Mouse (Mus musculus): ENCODE measurements at regions not wholly inside any gene's neighbourhood (a gene's known extent, or its start where the extent isn't known, plus 50 kb on each side); places are given as distances from the start of the nearest gene placed in this dataset.

- Histone ChIP-seq H3K4me3 (ENCODE audit: insufficient read depth, low read depth, low read length) (no peak overlapping the region), H3K27me3 (replicated peaks; ENCODE audit: control insufficient read depth, insufficient read depth, low read length) (no peaks in the 10 kb centered on the region), H3K27ac (ENCODE audit: insufficient read depth, low read depth, low read length) (no peak overlapping the region), H3K36me3 (ENCODE audit: control insufficient read depth, insufficient read depth, low read length) (no peaks in the 10 kb centered on the region), H3K4me1 (ENCODE audit: control insufficient read depth, insufficient read depth, low read length) (no peaks in the 10 kb centered on the region)
- WGBS: 88% methylated on average over 2 of the region's 2 CpGs
- no peak for DNase-seq
- TF ChIP-seq CTCF (conservative IDR thresholded peaks at IDR 0.05; ENCODE audit: insufficient read depth, insufficient read length, low read depth, low read length): no peak
These were observed 222.1 kb downstream of the Serpinb8 start for GRCm38 (mm10) chr1:107811859-107812258.

GRCm38 (mm10) chr1:107837877-107838276 lies 248.1 kb downstream of the Serpinb8 start:
- no peak overlapping the region for H3K27ac ChIP-seq (ENCODE audit: insufficient read depth, low read depth, low read length)
- no peak for TF ChIP-seq CTCF (conservative IDR thresholded peaks at IDR 0.05; ENCODE audit: insufficient read depth, insufficient read length, low read depth, low read length)
- no peak for TF ChIP-seq POLR2A (IDR thresholded peaks at IDR 0.05; ENCODE audit: low read depth, low read length)
- DNase-seq: no peak

GRCm38 (mm10) chr1:107852386-107852785 lies 262.6 kb downstream of the Serpinb8 start:
- WGBS: 42% methylated on average over 2 of the region's 2 CpGs
- no peak overlapping the region for H3K27ac ChIP-seq (ENCODE audit: insufficient read depth, low read depth, low read length)
- no peaks in the 10 kb centered on the region for H3K36me3 ChIP-seq (ENCODE audit: control insufficient read depth, insufficient read depth, low read length)
- no peak for DNase-seq
- H3K4me3 ChIP-seq (ENCODE audit: insufficient read depth, low read depth, low read length): no peak overlapping the region
- no peaks in the 10 kb centered on the region for H3K27me3 ChIP-seq (replicated peaks; ENCODE audit: control insufficient read depth, insufficient read depth, low read length)
- no peak for TF ChIP-seq CTCF (conservative IDR thresholded peaks at IDR 0.05; ENCODE audit: insufficient read depth, insufficient read length, low read depth, low read length)
- TF ChIP-seq POLR2A (IDR thresholded peaks at IDR 0.05; ENCODE audit: low read depth, low read length): no peak
- H3K4me1 ChIP-seq (ENCODE audit: control insufficient read depth, insufficient read depth, low read length): no peaks in the 10 kb centered on the region

More at GRCm38 (mm10) chr1:107837877-107838276, 248.1 kb downstream of the Serpinb8 start:
- Histone ChIP-seq H3K4me3 (ENCODE audit: insufficient read depth, low read depth, low read length) (no peak overlapping the region), H3K4me1 (ENCODE audit: control insufficient read depth, insufficient read depth, low read length) (no peaks in the 10 kb centered on the region), H3K27me3 (replicated peaks; ENCODE audit: control insufficient read depth, insufficient read depth, low read length) (no peaks in the 10 kb centered on the region), H3K36me3 (ENCODE audit: control insufficient read depth, insufficient read depth, low read length) (no peaks in the 10 kb centered on the region)
- WGBS: 53% methylated on average over 5 of the region's 5 CpGs

GRCm38 (mm10) chr1:107853001-107853400 lies 263.2 kb downstream of the Serpinb8 start:
- Histone ChIP-seq H3K27me3 (replicated peaks; ENCODE audit: control insufficient read depth, insufficient read depth, low read length) (no peaks in the 10 kb centered on the region), H3K4me1 (ENCODE audit: control insufficient read depth, insufficient read depth, low read length) (no peaks in the 10 kb centered on the region), H3K27ac (ENCODE audit: insufficient read depth, low read depth, low read length) (no peak overlapping the region), H3K4me3 (ENCODE audit: insufficient read depth, low read depth, low read length) (no peak overlapping the region), H3K36me3 (ENCODE audit: control insufficient read depth, insufficient read depth, low read length) (no peaks in the 10 kb centered on the region)
- TF ChIP-seq CTCF (conservative IDR thresholded peaks at IDR 0.05; ENCODE audit: insufficient read depth, insufficient read length, low read depth, low read length) (no peak), POLR2A (IDR thresholded peaks at IDR 0.05; ENCODE audit: low read depth, low read length) (no peak)
- WGBS: 86% methylated on average over 4 of the region's 4 CpGs
- DNase-seq: no peak

- Histone ChIP-seq H3K4me1 (ENCODE audit: control insufficient read depth, insufficient read depth, low read length) (no peaks in the 10 kb centered on the region), H3K27me3 (replicated peaks; ENCODE audit: control insufficient read depth, insufficient read depth, low read length) (no peaks in the 10 kb centered on the region), H3K36me3 (ENCODE audit: control insufficient read depth, insufficient read depth, low read length) (no peaks in the 10 kb centered on the region), H3K4me3 (ENCODE audit: insufficient read depth, low read depth, low read length) (no peak overlapping the region), H3K27ac (ENCODE audit: insufficient read depth, low read depth, low read length) (no peak overlapping the region)
- 53% methylated on average over 3 of the region's 3 CpGs for WGBS
- DNase-seq: no peak
- TF ChIP-seq POLR2A (IDR thresholded peaks at IDR 0.05; ENCODE audit: low read depth, low read length) (no peak), CTCF (conservative IDR thresholded peaks at IDR 0.05; ENCODE audit: insufficient read depth, insufficient read length, low read depth, low read length) (no peak)
These were observed 308.1 kb downstream of the Serpinb8 start for GRCm38 (mm10) chr1:107897743-107898437.

- H3K27ac ChIP-seq (ENCODE audit: insufficient read depth, low read depth, low read length): no peak overlapping the region
- H3K4me1 ChIP-seq (ENCODE audit: control insufficient read depth, insufficient read depth, low read length): no peaks in the 10 kb centered on the region
- H3K4me3 ChIP-seq (ENCODE audit: insufficient read depth, low read depth, low read length): no peak overlapping the region
- TF ChIP-seq CTCF (conservative IDR thresholded peaks at IDR 0.05; ENCODE audit: insufficient read depth, insufficient read length, low read depth, low read length) (no peak), POLR2A (IDR thresholded peaks at IDR 0.05; ENCODE audit: low read depth, low read length) (no peak)
- DNase-seq: no peak
- no peaks in the 10 kb centered on the region for H3K27me3 ChIP-seq (replicated peaks; ENCODE audit: control insufficient read depth, insufficient read depth, low read length)
- 91% methylated on average over 4 of the region's 4 CpGs for WGBS
- H3K36me3 ChIP-seq (ENCODE audit: control insufficient read depth, insufficient read depth, low read length): no peaks in the 10 kb centered on the region
These were observed 309.5 kb downstream of the Serpinb8 start for GRCm38 (mm10) chr1:107899261-107899660.

- Histone ChIP-seq H3K36me3 (ENCODE audit: control insufficient read depth, insufficient read depth, low read length) (no peaks in the 10 kb centered on the region), H3K4me1 (ENCODE audit: control insufficient read depth, insufficient read depth, low read length) (no peaks in the 10 kb centered on the region), H3K27me3 (replicated peaks; ENCODE audit: control insufficient read depth, insufficient read depth, low read length) (no peaks in the 10 kb centered on the region), H3K27ac (ENCODE audit: insufficient read depth, low read depth, low read length) (no peak overlapping the region), H3K4me3 (ENCODE audit: insufficient read depth, low read depth, low read length) (no peak overlapping the region)
- WGBS: 23% methylated on average over 2 of the region's 2 CpGs
- no peak for TF ChIP-seq POLR2A (IDR thresholded peaks at IDR 0.05; ENCODE audit: low read depth, low read length)
- no peak for TF ChIP-seq CTCF (conservative IDR thresholded peaks at IDR 0.05; ENCODE audit: insufficient read depth, insufficient read length, low read depth, low read length)
- peak; percentile 81 for DNase-seq
These were observed 310.6 kb downstream of the Serpinb8 start for GRCm38 (mm10) chr1:107900449-107900848.
